Mouse (Mus musculus): ENCODE measurements around the gene Ncor1. TPM values are rescaled to one million over a fixed set of nuclear protein-coding genes. Genes with fewer than 3 reads are reported as not detected.
"Not testable (repeated sequence)": the region's sequence is repeated elsewhere in the genome, so short reads cannot be mapped to it uniquely, and the experiment has no call there.

Ncor1 gene
- polyA plus RNA-seq, 1 experiment = 76.2 TPM

DNA sequence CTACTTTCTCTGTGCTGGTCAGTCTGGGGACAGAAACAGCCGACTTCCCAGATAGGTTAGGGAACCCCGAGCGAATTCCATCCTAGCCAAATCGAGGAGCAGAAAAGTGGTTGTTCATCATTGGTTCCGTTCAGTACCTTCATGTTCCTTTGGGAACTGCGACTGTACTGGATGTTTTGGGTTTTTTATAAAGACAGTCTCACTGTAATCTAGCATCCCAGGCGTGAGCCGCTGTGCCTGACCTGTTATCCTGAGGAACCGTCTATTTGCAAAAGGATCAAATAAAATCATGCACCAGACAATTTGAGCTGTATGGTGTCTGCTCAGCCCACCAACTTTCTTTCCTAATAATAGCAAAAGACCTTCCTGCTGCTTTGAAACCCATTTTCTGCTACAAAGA, 439 bp upstream of the Ncor1 start:
- DNase-seq (ENCODE audit: low spot score) = no peak

- no peak for DNase-seq (ENCODE audit: low spot score)
Observed at GRCm38 (mm10) chr11:62457891-62458270, 460 bp downstream of the Ncor1 start.

- peak; percentile 90 for DNase-seq (ENCODE audit: low spot score)
Observed at GRCm38 (mm10) chr11:62457241-62457890, 975 bp downstream of the Ncor1 start.

GRCm38 (mm10) chr11:62456483-62457172, 1.7 kb downstream of the Ncor1 start:
- no peak for DNase-seq (ENCODE audit: low spot score)

DNA sequence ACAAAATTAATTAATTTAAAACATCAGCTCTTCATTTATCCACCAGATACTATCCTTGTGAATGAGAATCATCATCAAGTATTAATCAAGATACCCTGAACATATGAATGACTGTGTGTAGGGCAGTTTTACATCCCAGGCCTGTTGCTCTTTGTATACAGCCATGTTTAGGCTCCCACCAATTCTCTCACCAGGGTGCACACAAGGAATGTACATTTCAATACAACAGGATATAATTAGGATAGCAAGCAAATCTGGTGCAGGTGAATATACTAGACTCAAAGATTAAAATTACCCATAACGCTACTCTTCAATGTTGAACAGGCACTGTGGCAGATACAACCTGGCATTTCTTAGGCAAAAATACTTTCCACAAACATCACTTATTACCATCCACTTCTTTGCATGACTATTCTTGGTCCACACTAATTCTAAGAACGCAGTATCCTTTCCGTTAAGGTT, 2.3 kb downstream of the Ncor1 start:
- no peak for DNase-seq (ENCODE audit: low spot score)

DNA sequence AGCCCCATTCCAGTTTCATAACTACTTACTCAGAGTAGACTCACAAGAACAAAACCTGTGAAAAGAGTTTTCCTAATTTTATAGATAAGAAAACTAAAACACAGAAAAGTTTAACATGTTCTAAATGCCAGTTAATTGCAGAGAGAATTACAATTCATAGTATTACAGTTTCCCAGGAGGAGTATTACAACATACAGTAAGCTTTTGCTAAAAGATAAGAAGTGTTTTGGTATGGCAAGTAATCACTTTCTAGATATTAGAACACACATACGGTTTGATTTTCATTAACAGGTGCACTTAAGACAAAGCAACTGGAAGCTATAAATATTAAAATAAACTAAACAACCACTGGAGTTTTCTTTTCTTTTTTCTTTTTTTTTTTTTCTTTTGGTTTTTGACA, 3.1 kb downstream of the Ncor1 start:
- no peak for DNase-seq (ENCODE audit: low spot score)

GRCm38 (mm10) chr11:62448971-62449370, 9.4 kb downstream of the Ncor1 start:
- DNase-seq (ENCODE audit: low spot score) = no peak

- DNase-seq (ENCODE audit: low spot score) = no peak
Observed at GRCm38 (mm10) chr11:62445799-62446198, 12.5 kb downstream of the Ncor1 start.

GRCm38 (mm10) chr11:62440670-62441315, 17.5 kb downstream of the Ncor1 start:
- no peak for DNase-seq (ENCODE audit: low spot score)

DNA sequence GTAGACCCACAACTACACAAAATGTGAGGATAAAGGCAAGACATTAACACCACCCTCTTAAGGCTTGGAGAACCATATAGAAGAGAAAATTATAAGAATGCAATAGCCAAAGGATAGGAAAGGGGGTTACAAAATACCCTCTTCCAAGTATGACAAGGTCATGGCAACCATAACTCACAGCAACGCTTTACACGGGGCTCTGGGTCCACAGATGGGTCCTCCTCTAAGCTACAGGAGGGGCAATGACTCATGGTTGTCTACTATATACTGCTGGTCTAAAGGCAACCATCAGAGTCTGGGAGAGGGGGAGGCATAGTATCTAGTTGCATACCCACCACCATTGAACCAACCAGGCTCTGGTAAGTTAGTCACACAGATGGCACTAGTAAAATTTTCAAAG, 26.1 kb downstream of the Ncor1 start:
- DNase-seq (ENCODE audit: low spot score) = no peak

GRCm38 (mm10) chr11:62427105-62427504, 31.2 kb downstream of the Ncor1 start:
- no peak for DNase-seq (ENCODE audit: low spot score)

- no peak for DNase-seq (ENCODE audit: low spot score)
Observed at GRCm38 (mm10) chr11:62426266-62426665, 32.1 kb downstream of the Ncor1 start.

GRCm38 (mm10) chr11:62424525-62424924, 33.8 kb downstream of the Ncor1 start:
- DNase-seq (ENCODE audit: low spot score) = no peak

DNA sequence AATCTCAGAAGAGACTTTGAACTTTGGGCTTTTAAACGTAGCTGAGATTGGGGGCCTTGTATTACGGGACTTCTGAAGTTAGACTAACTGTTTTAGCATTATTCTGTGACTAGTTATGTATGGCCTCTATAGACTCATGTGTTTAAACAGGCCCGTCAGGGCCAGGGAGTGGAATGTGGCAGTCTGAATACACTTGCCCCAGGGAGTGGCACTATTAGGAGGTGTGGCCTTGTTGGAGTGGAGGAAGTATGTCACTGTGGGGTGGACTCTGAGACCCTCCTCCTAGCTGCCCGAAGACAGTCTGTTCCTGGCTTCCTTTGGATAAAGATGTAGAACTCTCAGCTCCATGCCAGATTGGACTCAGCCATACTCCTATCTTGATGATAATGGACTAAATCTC, 43.3 kb downstream of the Ncor1 start:
- DNase-seq (ENCODE audit: low spot score) = no peak

DNA sequence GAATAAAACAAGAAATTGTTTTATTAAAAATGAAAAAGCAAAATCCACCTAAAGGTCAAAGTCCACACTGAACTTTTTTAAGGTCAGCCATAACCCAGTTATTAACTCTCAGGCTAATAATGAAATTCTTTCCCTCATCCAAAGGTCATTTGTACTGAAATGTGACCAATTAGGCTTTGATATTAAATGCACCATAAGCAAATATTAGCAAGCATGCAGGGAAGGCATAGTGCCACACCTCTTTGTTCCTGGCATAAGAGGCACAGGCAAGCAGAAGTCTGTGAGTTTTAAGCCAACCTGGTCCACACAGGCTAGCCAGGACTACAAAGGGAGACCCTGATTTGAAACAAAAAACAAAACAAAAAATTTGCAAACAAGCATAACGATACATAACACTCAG, 48.7 kb downstream of the Ncor1 start:
- no peak for DNase-seq (ENCODE audit: low spot score)

- DNase-seq (ENCODE audit: low spot score) = no peak
Observed at GRCm38 (mm10) chr11:62408848-62409247, 49.5 kb downstream of the Ncor1 start.

DNA sequence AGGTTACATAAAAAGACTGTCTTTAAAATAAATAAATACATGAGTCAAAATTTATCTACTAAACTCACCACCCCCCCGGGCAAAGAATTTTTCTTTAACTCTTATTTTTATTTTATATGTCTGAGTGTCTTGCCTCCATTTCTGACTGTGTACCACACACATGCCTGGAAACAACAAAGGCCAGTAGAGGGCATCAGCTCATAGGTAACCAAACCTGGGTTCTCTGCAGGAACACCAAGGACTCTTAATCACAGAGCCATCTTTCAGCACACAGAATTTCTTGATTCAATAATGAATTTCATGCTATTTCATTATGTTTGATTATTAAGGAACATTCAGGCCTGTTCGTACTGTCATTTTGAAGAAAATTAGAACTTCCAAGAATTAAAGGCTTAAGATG, 61.9 kb downstream of the Ncor1 start:
- DNase-seq (ENCODE audit: low spot score) = no peak

- DNase-seq (ENCODE audit: low spot score) = no peak
Observed at GRCm38 (mm10) chr11:62388331-62388679, 70.0 kb downstream of the Ncor1 start.

GRCm38 (mm10) chr11:62387608-62388330, 70.6 kb downstream of the Ncor1 start:
- no peak for DNase-seq (ENCODE audit: low spot score)

- DNase-seq (ENCODE audit: low spot score) = not testable (repeated sequence)
Observed at GRCm38 (mm10) chr11:62377202-62377851, 81.0 kb downstream of the Ncor1 start.

DNA sequence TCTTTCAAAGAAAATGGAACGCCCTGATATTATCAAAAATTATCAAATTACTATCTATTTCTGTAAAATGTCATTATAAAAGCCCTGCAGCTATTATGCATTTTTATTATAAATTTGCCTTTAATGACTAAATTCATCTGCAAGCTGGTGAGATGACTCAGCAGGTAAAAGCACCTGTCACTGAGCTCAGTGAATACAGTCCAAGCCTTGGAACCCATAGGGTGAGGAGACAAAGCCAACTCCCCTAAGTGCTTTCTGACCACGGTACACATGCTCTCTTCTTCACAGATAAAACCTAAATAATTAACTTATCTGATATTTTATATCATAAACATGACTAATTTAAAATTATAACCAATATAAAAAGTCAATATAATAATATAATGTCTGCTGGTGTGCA, 86.6 kb downstream of the Ncor1 start:
- DNase-seq (ENCODE audit: low spot score) = no peak

DNA sequence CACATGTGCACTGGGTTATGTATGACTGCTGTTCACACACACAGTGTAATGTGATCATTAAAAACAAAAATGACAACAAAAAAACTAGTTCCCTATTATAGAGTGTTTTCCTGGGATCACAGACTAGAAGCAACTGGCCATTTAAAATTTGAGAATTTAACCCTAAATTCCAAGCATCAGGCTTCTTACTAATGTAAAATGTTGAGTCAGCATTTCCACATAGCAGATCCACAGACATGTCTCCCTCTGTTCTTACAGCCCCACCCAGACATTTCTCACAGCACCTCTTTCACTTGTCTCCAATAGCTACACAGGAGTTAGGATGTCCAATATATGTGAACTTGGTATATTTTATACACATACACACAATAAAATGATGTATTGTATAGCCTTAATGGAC, 88.4 kb downstream of the Ncor1 start:
- no peak for DNase-seq (ENCODE audit: low spot score)

Data from urinary bladder, adult 2 months (tissue).